Mouse (Mus musculus) induced T-regulatory cell, adult 2 months (primary cell): Measurements from ENCODE around the gene Rtn4rl1.
"Not testable (repeated sequence)": the region's sequence is repeated elsewhere in the genome, so short reads cannot be mapped to it uniquely, and the experiment has no call there.

Experiments used
- DNase-seq: peaks from one replicate; pipeline ENCODE4 v3.0.0-alpha.2; 2012; ENCODE audit warnings: low read depth

The Rtn4rl1 gene

GRCm38 (mm10) chr11:75165441-75166192, 28.0 kb upstream of the Rtn4rl1 start:
- peak; percentile 84 for DNase-seq

- no peak for DNase-seq
Observed at GRCm38 (mm10) chr11:75166193-75166842, 27.3 kb upstream of the Rtn4rl1 start.

GRCm38 (mm10) chr11:75166861-75167642, 26.5 kb upstream of the Rtn4rl1 start:
- DNase-seq: peak; percentile 69

GRCm38 (mm10) chr11:75167643-75168589, 25.7 kb upstream of the Rtn4rl1 start:
- DNase-seq: peak; percentile 69

GRCm38 (mm10) chr11:75168590-75169361, 24.8 kb upstream of the Rtn4rl1 start:
- DNase-seq: peak; percentile 91

GRCm38 (mm10) chr11:75169405-75170080, 24.0 kb upstream of the Rtn4rl1 start, which contains the start of gene Hic1:
Gene Hic1 (minus strand): TSS chr11:75169519.
- no peak for DNase-seq

GRCm38 (mm10) chr11:75170136-75170751, 23.3 kb upstream of the Rtn4rl1 start:
- peak; percentile 96 for DNase-seq

GRCm38 (mm10) chr11:75171186-75171865, 22.3 kb upstream of the Rtn4rl1 start:
- peak; percentile 61 for DNase-seq

- DNase-seq: peak; percentile 77
Observed at GRCm38 (mm10) chr11:75172151-75173094, 21.2 kb upstream of the Rtn4rl1 start.

GRCm38 (mm10) chr11:75173095-75173798, 20.3 kb upstream of the Rtn4rl1 start:
- DNase-seq: peak; percentile 97

GRCm38 (mm10) chr11:75173799-75174165, 19.8 kb upstream of the Rtn4rl1 start:
- DNase-seq: no peak

GRCm38 (mm10) chr11:75174574-75174973, 19.0 kb upstream of the Rtn4rl1 start:
- not testable (repeated sequence) for DNase-seq

- no peak for DNase-seq
Observed at GRCm38 (mm10) chr11:75178011-75178410, 15.6 kb upstream of the Rtn4rl1 start.

- DNase-seq: peak; percentile 95
Observed at GRCm38 (mm10) chr11:75178672-75179208, 14.8 kb upstream of the Rtn4rl1 start, which contains the start of gene Ovca2. Gene Ovca2 (minus strand): TSS chr11:75178835.

GRCm38 (mm10) chr11:75183917-75184570, 9.5 kb upstream of the Rtn4rl1 start:
- DNase-seq: no peak

GRCm38 (mm10) chr11:75184573-75184972, 9.0 kb upstream of the Rtn4rl1 start:
- DNase-seq: no peak
